Mouse (Mus musculus) intestine, embryonic 14.5 days (tissue): ENCODE data around the gene Hmx3. TPM values are rescaled to one million over a fixed set of nuclear protein-coding genes. Genes with fewer than 3 reads are reported as not detected.

Experiments used
- ATAC-seq: fragments of 200-750 bp; cut with Nextera tagmentation; replicated peaks from 2 replicates; pipeline ENCODE4 v1.8.0; 2017; ENCODE audit warnings: low read depth, moderate number of reproducible peaks, moderate TSS enrichment, moderate library complexity; ENCODE audit not compliant: low FRiP score, low TSS enrichment
- DNase-seq: peaks from one replicate; pipeline ENCODE4 v3.0.0-alpha.2; 2018; ENCODE audit warnings: low spot score
- H3K27ac ChIP-seq: fragments of 300-500 bp; sonication (generic); 2 replicates; pipeline ENCODE4 v1.5.1; 2014; ENCODE audit warnings: low read depth, mild to moderate bottlenecking, control low read depth
- H3K27me3 ChIP-seq: fragments of 300-500 bp; sonication (generic); replicated peaks from 2 replicates; pipeline ENCODE4 v1.6.1; 2014; ENCODE audit warnings: low read length, control low read depth; ENCODE audit not compliant: control insufficient read depth, insufficient read depth
- H3K36me3 ChIP-seq: fragments of 300-500 bp; sonication (generic); 2 replicates; pipeline ENCODE4 v1.6.1; 2014; ENCODE audit warnings: low read length, control low read depth; ENCODE audit not compliant: control insufficient read depth, insufficient read depth
- H3K4me1 ChIP-seq: fragments of 300-500 bp; sonication (generic); replicated peaks from 2 replicates; pipeline ENCODE4 v1.6.1; 2014; ENCODE audit warnings: low read length, control low read depth, mixed read lengths; ENCODE audit not compliant: control insufficient read depth, insufficient read depth
- H3K4me2 ChIP-seq: fragments of 300-500 bp; sonication (generic); 2 replicates; pipeline ENCODE4 v1.6.1; 2014; ENCODE audit warnings: low read length
- H3K4me3 ChIP-seq: fragments of 300-500 bp; sonication (generic); 2 replicates; pipeline ENCODE4 v1.5.1; 2014; ENCODE audit warnings: low read depth, low read length, control low read depth, mixed read lengths
- H3K9ac ChIP-seq: fragments of 300-500 bp; sonication (generic); 2 replicates; pipeline ENCODE4 v1.6.1; 2014; ENCODE audit warnings: mild to moderate bottlenecking, low read length
- H3K9me3 ChIP-seq: fragments of 300-500 bp; sonication (generic); 2 replicates; pipeline ENCODE4 v1.6.1; 2016; ENCODE audit warnings: low read length, control low read depth; ENCODE audit not compliant: control insufficient read depth
- WGBS: fragments of 180-500 bp; shearing (Covaris S2); extraction: QIAGEN DNeasy Blood & Tissue Kit; methylation state at CpG from one replicate; pipeline ENCODE4 v1.1.7; 2014; 5-methylcytosine and 5-hydroxymethylcytosine counted together
- polyA plus RNA-seq: library from polyadenylated mRNA; unstranded; fragments of >200 nt; fragmentation: Nextera tagmentation; extraction: Ambion mirVana; gene quantifications from 2 replicates; pipeline ENCODE4 v1.2.1, GENCODE M21; 2014

Hmx3 gene
- polyA plus RNA-seq, result 0.73 and 1.4 TPM in 2 replicates

GRCm38 (mm10) chr7:131542115-131542871 is at the start of gene Hmx3:
TSS of gene Hmx3 (plus strand) at chr7:131542867.
- Histone ChIP-seq H3K36me3 (no peaks in the 10 kb centered on the region), H3K4me1 (peaks cover 5% of the 10 kb centered on the region; the same call in 1 of the 2 replicates), H3K9me3 (no peaks in the 10 kb centered on the region), H3K9ac (no peak within 1 kb of the TSS), H3K4me2 (peak within 1 kb of the TSS; percentile 51), H3K27ac (no peak within 1 kb of the TSS), H3K4me3 (peak within 1 kb of the TSS; percentile 22), H3K27me3 (peaks cover 98% of the 10 kb centered on the region)
- under 1% methylated on average over 63 of the region's 65 CpGs for WGBS
- DNase-seq (peak; percentile 74), ATAC-seq (peak; percentile 40; the same call in 1 of the 2 replicates)

- ATAC-seq (no peak), DNase-seq (no peak)
- Histone ChIP-seq H3K36me3 (no peaks in the 10 kb centered on the region), H3K9ac (no peak overlapping the region), H3K27me3 (no peaks in the 10 kb centered on the region), H3K4me2 (no peak overlapping the region), H3K27ac (no peak overlapping the region), H3K9me3 (no peaks in the 10 kb centered on the region), H3K4me3 (no peak overlapping the region), H3K4me1 (no peaks in the 10 kb centered on the region)
- 79% methylated on average over 2 of the region's 2 CpGs for WGBS
Observed at GRCm38 (mm10) chr7:131503739-131504138, 38.9 kb upstream of the Hmx3 start.

GRCm38 (mm10) chr7:131539979-131540378 is 2.7 kb upstream of the Hmx3 start:
- H3K9ac ChIP-seq, result no peak overlapping the region
- H3K27ac ChIP-seq, result no peak overlapping the region
- ATAC-seq (peak; percentile 50), DNase-seq (peak; percentile 91)
- H3K4me2 ChIP-seq, result no peak overlapping the region
- H3K4me3 ChIP-seq, result no peak overlapping the region
- H3K9me3 ChIP-seq, result no peaks in the 10 kb centered on the region
- peaks cover 82% of the 10 kb centered on the region for H3K27me3 ChIP-seq
- H3K36me3 ChIP-seq, result no peaks in the 10 kb centered on the region
- WGBS, result under 1% methylated on average over 7 of the region's 7 CpGs
- H3K4me1 ChIP-seq, result peaks cover 5% of the 10 kb centered on the region; the same call in 1 of the 2 replicates

GRCm38 (mm10) chr7:131541184-131542114 is 1.2 kb upstream of the Hmx3 start:
- H3K9ac ChIP-seq, result no peak overlapping the region
- 1% methylated on average over 41 of the region's 41 CpGs for WGBS

DNA sequence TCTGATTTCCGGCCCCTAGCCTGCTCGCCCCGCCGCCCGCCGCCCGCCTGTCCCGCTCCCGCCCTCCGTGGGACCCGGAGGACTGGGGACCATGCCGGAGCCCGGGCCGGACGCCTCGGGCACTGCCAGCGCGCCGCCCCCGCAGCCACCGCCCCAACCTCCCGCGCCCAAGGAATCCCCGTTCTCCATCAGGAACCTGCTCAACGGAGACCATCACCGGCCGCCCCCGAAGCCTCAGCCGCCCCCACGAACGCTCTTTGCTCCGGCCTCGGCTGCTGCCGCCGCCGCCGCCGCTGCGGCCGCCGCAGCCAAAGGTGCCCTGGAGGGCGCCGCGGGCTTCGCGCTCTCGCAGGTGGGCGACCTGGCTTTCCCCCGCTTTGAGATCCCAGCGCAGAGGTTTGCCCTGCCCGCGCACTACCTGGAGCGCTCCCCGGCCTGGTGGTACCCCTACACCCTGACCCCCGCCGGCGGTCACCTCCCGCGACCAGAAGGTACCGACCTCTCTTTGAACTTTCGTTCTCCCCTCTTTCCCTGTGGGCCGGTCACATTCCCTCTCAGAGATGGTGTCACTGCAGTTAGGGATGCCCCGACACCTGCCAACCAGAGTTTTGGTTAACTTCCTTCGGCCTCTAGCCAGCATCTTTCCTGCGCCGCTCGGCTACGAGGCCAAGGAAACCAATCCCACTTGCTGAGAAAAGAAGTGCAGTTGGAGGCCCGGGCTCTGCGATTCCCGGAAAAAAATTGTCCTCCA is 380 bp downstream of the Hmx3 start:
- no peak overlapping the region for H3K9ac ChIP-seq

More at GRCm38 (mm10) chr7:131541184-131542114, 1.2 kb upstream of the Hmx3 start:
- DNase-seq (peak; percentile 70), ATAC-seq (no peak)
- peak overlapping the region; percentile 22; the same call in 1 of the 2 replicates for H3K4me3 ChIP-seq
- peaks cover 97% of the 10 kb centered on the region for H3K27me3 ChIP-seq
- H3K27ac ChIP-seq, result no peak overlapping the region
- H3K4me2 ChIP-seq, result peak overlapping the region; percentile 51
- H3K4me1 ChIP-seq, result peaks cover 5% of the 10 kb centered on the region; the same call in 1 of the 2 replicates
- H3K36me3 ChIP-seq, result no peaks in the 10 kb centered on the region
- H3K9me3 ChIP-seq, result no peaks in the 10 kb centered on the region

GRCm38 (mm10) chr7:131543623-131544481 is 1.2 kb downstream of the Hmx3 start:
- no peaks in the 10 kb centered on the region for H3K9me3 ChIP-seq
- under 1% methylated on average over 75 of the region's 75 CpGs for WGBS
- ATAC-seq (no peak), DNase-seq (peak; percentile 81)
- H3K4me2 ChIP-seq, result peak overlapping the region; percentile 51
- H3K9ac ChIP-seq, result 0 out of 2 replicates have a peak overlapping the region, but pooled peaks have one; percentile 13
- peaks cover 100% of the 10 kb centered on the region for H3K27me3 ChIP-seq
- peak overlapping the region; percentile 22 for H3K4me3 ChIP-seq
- H3K36me3 ChIP-seq, result no peaks in the 10 kb centered on the region
- H3K27ac ChIP-seq, result no peak overlapping the region
- H3K4me1 ChIP-seq, result peaks cover 5% of the 10 kb centered on the region; the same call in 1 of the 2 replicates

More for the DNA sequence above, 380 bp downstream of the Hmx3 start:
- H3K27me3 ChIP-seq, result peaks cover 100% of the 10 kb centered on the region
- H3K4me1 ChIP-seq, result peaks cover 5% of the 10 kb centered on the region; the same call in 1 of the 2 replicates
- no peaks in the 10 kb centered on the region for H3K9me3 ChIP-seq
- ATAC-seq (no peak; the same call in 1 of the 2 replicates), DNase-seq (peak; percentile 79)
- WGBS, result 2% methylated on average over 56 of the region's 71 CpGs
- no peak overlapping the region for H3K27ac ChIP-seq
- H3K4me2 ChIP-seq, result peak overlapping the region; percentile 51
- H3K4me3 ChIP-seq, result peak overlapping the region; percentile 22
- H3K36me3 ChIP-seq, result no peaks in the 10 kb centered on the region

- Histone ChIP-seq H3K4me2 (no peak overlapping the region), H3K27ac (no peak overlapping the region), H3K9ac (no peak overlapping the region), H3K27me3 (peaks cover 98% of the 10 kb centered on the region), H3K4me1 (peaks cover 5% of the 10 kb centered on the region; the same call in 1 of the 2 replicates), H3K9me3 (no peaks in the 10 kb centered on the region), H3K4me3 (0 out of 2 replicates have a peak overlapping the region, but pooled peaks have one; percentile 1), H3K36me3 (no peaks in the 10 kb centered on the region)
- 1% methylated on average over 5 of the region's 5 CpGs for WGBS
- ATAC-seq, result no peak
- no peak for DNase-seq
Observed at GRCm38 (mm10) chr7:131544871-131545270, 2.2 kb downstream of the Hmx3 start.
